Mouse (Mus musculus): ENCODE measurements around the gene Fbxw4.

DNA sequence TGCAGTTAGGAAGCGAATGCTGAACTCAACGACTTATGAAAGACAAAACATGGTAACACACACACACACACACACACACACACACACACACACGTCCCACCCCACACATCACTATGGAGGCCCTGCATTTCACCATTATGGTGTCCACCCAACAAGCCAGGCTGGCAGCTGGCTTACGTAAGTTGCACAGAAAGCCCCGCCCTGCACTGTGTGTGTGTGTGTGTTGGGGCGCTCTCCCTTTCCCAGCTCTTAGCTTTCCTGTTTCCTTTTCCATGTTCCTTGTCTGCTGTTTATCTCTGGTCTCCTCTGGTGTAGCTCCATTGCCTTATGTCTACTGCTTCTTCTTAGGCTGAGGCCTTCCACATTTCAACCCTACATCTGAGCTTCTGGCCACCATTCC, 41.9 kb downstream of the Fbxw4 start:
- no peak for TF ChIP-seq POLR2A (IDR thresholded peaks at IDR 0.05; ENCODE audit: insufficient read depth, low read length)
- no peak for TF ChIP-seq CTCF (IDR thresholded peaks at IDR 0.05; ENCODE audit: low read depth, low read length)
- no peak for TF ChIP-seq EP300 (IDR thresholded peaks at IDR 0.05; ENCODE audit: insufficient read depth, low read depth, low read length)
